Mouse (Mus musculus) embryonic stem cell, embryonic (primary cell): ENCODE results near the gene Dbh.

ENCODE experiments used
- CTCF ChIA-PET, 4 experiments: fragments of 300-600 bp in 2 of 4; fragments of 350-600 bp in 2 of 4; sonication (Branson Sonifier 250); formaldehyde crosslinking; loops; one replicate each; lab custom pipeline; 2022; ENCODE audit warnings: inconsistent platforms in 2 of 4; lab: Charles Lee
- POLR2A ChIA-PET, 4 experiments: fragments of 300-600 bp in 2 of 4; fragments of 350-600 bp in 2 of 4; sonication (Branson Sonifier 250); formaldehyde crosslinking; loops; one replicate each; lab custom pipeline; 2022; ENCODE audit warnings: antibody characterized with exemption in 4 of 4, inconsistent platforms in 1 of 4; lab: Charles Lee

The Dbh gene

GRCm38 (mm10) chr2:27164796-27165590, at the start of gene Dbh:
Gene Dbh, plus strand, starts transcription at chr2:27165233.
- POLR2A ChIA-PET: no interaction called here

GRCm38 (mm10) chr2:27118452-27118851, 46.6 kb upstream of the Dbh start:
- POLR2A ChIA-PET: no interaction called here
- CTCF ChIA-PET: no interaction called here

More at GRCm38 (mm10) chr2:27164796-27165590, at the start of gene Dbh:
- CTCF ChIA-PET: interaction anchor here (0.6 to 1.3 kb wide), 4 partner anchors 11 to 633 kb away, joined by 3 to 4 read pairs (median 3); no protein-coding TSS in a partner anchor

- CTCF ChIA-PET: no interaction called here
- POLR2A ChIA-PET: interaction anchor here in 1 of 4 experiments (1.6 kb wide), 1 partner anchor 27 kb away, joined by 4 read pairs; no protein-coding TSS in a partner anchor
Observed at GRCm38 (mm10) chr2:27119766-27120165, 45.3 kb upstream of the Dbh start.

GRCm38 (mm10) chr2:27120241-27120641, 44.8 kb upstream of the Dbh start:
- POLR2A ChIA-PET: interaction anchor here in 1 of 4 experiments (1.6 kb wide), 1 partner anchor 26 kb away, joined by 4 read pairs; no protein-coding TSS in a partner anchor
- CTCF ChIA-PET: no interaction called here

GRCm38 (mm10) chr2:27121626-27122355, 43.2 kb upstream of the Dbh start:
- POLR2A ChIA-PET: interaction anchor here in 2 of 4 experiments (0.6 to 1.3 kb wide), 3 partner anchors 20 to 1019 kb away, joined by 3 to 5 read pairs (median 3); partner anchors contain the start of gene Fam163b (in 1 of the 2)
- CTCF ChIA-PET: interaction anchor here in 1 of 4 experiments (0.8 to 1.1 kb wide), 2 partner anchors 115 to 281 kb away, joined by 3 to 4 read pairs; no protein-coding TSS in a partner anchor

- CTCF ChIA-PET: interaction anchor here in 1 of 4 experiments (0.8 to 1.1 kb wide), 2 partner anchors 114 to 280 kb away, joined by 3 to 4 read pairs; no protein-coding TSS in a partner anchor
- POLR2A ChIA-PET: interaction anchor here in 1 of 4 experiments (1.3 kb wide), 1 partner anchor 19 kb away, joined by 5 read pairs; the partner anchor contains the start of gene Fam163b
Observed at GRCm38 (mm10) chr2:27122578-27122977, 42.5 kb upstream of the Dbh start.

- CTCF ChIA-PET: interaction anchor here in 1 of 4 experiments (0.9 kb wide), 1 partner anchor 40 kb away, joined by 3 read pairs; no protein-coding TSS in a partner anchor
Observed at GRCm38 (mm10) chr2:27123121-27123520, 41.9 kb upstream of the Dbh start.

GRCm38 (mm10) chr2:27125979-27126378, 39.1 kb upstream of the Dbh start:
- POLR2A ChIA-PET: interaction anchor here (0.5 to 1.4 kb wide), 5 partner anchors 16 to 699 kb away, joined by 3 to 4 read pairs (median 3); partner anchors contain the start of gene Fam163b (in 1 of the 4)
- CTCF ChIA-PET: interaction anchor here (0.7 to 2.5 kb wide), 14 partner anchors 10 to 537 kb away, joined by 3 to 8 read pairs (median 3); partner anchors contain the start of genes Fam163b (in 2 of the 4) and Adamtsl2 (in 1 of the 4)

More at GRCm38 (mm10) chr2:27123121-27123520, 41.9 kb upstream of the Dbh start:
- POLR2A ChIA-PET: interaction anchor here in 1 of 4 experiments (1.3 kb wide), 1 partner anchor 19 kb away, joined by 5 read pairs; the partner anchor contains the start of gene Fam163b

GRCm38 (mm10) chr2:27126496-27126895, 38.5 kb upstream of the Dbh start:
- CTCF ChIA-PET: interaction anchor here (0.6 to 2.5 kb wide), 18 partner anchors 11 to 941 kb away, joined by 3 to 9 read pairs (median 3); partner anchors contain the start of genes Fam163b (in 2 of the 4) and Adamtsl2 (in 1 of the 4)
- POLR2A ChIA-PET: interaction anchor here (0.5 to 1.4 kb wide), 7 partner anchors 16 to 956 kb away, joined by 3 to 4 read pairs (median 3); partner anchors contain the start of gene Fam163b (in 1 of the 4)

GRCm38 (mm10) chr2:27128990-27129389, 36.0 kb upstream of the Dbh start:
- ChIA-PET CTCF (no interaction called here), POLR2A (no interaction called here)

GRCm38 (mm10) chr2:27135935-27136334, 29.1 kb upstream of the Dbh start:
- CTCF ChIA-PET: no interaction called here
- POLR2A ChIA-PET: no interaction called here

GRCm38 (mm10) chr2:27136336-27136735, 28.7 kb upstream of the Dbh start:
- ChIA-PET POLR2A (no interaction called here), CTCF (no interaction called here)

- POLR2A ChIA-PET: no interaction called here
- CTCF ChIA-PET: no interaction called here
Observed at GRCm38 (mm10) chr2:27136789-27137188, 28.2 kb upstream of the Dbh start.

- CTCF ChIA-PET: no interaction called here
- POLR2A ChIA-PET: no interaction called here
Observed at GRCm38 (mm10) chr2:27138356-27138755, 26.7 kb upstream of the Dbh start.

- POLR2A ChIA-PET: interaction anchor here in 3 of 4 experiments (0.5 to 1.6 kb wide), 7 partner anchors 10 to 751 kb away, joined by 3 to 5 read pairs (median 3); no protein-coding TSS in a partner anchor
- CTCF ChIA-PET: interaction anchor here in 2 of 4 experiments (0.6 to 2.2 kb wide), 7 partner anchors 15 to 1065 kb away, joined by 3 to 6 read pairs (median 3); partner anchors contain the start of gene Vav2 (in 1 of the 2)
Observed at GRCm38 (mm10) chr2:27141950-27142693, 22.9 kb upstream of the Dbh start, which contains the start of gene Fam163b. Gene Fam163b, minus strand, starts transcription at chr2:27142491.

GRCm38 (mm10) chr2:27144957-27145356, 20.1 kb upstream of the Dbh start:
- CTCF ChIA-PET: no interaction called here

GRCm38 (mm10) chr2:27146840-27147239, 18.2 kb upstream of the Dbh start:
- ChIA-PET POLR2A (interaction anchor here in 2 of 4 experiments (0.6 to 1.7 kb wide), 2 partner anchors 26 to 1171 kb away, joined by 4 to 7 read pairs; no protein-coding TSS in a partner anchor), CTCF (no interaction called here)

More at GRCm38 (mm10) chr2:27144957-27145356, 20.1 kb upstream of the Dbh start:
- POLR2A ChIA-PET: interaction anchor here in 1 of 4 experiments (1.1 kb wide), 1 partner anchor 19 kb away, joined by 4 read pairs; no protein-coding TSS in a partner anchor
